Mouse (Mus musculus): ENCODE measurements at regions not wholly inside any gene's neighbourhood (a gene's known extent, or its start where the extent isn't known, plus 50 kb on each side); places are given as distances from the start of the nearest gene placed in this dataset.
A peak's percentile ranks its signal among the peaks of the same experiment; 100 is the strongest.

DNA sequence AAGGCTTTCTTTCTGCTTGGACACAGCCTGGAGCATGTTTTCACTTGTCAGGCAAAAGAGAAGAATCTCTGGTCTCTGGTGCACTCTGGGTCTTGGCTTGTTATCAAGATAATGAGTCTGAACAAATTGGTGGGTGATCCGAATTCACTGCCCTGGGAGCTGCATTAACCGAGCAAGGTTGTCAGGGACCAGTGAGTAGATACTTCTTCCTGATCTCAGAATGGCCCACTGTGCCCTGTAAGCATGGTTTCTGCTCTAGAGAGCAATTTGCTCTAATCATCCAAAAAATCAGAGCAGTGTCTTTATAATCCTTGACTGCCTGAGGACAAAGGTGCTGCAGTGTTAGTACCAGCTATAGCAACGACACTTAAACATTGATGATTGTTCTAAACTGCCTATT lies 97.2 kb upstream of the 1500015O10Rik start:
- no peak for DNase-seq (ENCODE audit: low spot score in 2 of 2)

DNA sequence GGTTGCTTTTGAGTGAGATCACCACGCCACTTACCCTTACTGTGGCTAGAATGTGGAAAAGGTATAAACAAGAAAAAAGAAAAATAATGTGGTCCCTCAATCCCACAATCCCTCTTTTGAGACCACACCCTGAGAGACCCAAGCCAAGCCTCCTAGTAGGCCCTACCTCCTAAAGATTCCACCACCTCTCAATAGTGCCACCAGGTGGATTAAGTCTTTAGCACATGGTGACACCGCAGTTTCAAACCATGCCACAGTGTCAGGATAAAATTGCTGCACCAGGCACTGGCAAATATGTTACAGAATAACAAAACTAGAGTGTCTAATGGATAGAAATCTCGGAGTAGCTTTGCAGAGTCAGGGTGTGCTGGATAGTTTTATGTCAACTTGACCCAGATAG lies 94.7 kb upstream of the 1500015O10Rik start:
- DNase-seq (ENCODE audit: low spot score in 2 of 2) = peak; percentile 1 to 9

DNA sequence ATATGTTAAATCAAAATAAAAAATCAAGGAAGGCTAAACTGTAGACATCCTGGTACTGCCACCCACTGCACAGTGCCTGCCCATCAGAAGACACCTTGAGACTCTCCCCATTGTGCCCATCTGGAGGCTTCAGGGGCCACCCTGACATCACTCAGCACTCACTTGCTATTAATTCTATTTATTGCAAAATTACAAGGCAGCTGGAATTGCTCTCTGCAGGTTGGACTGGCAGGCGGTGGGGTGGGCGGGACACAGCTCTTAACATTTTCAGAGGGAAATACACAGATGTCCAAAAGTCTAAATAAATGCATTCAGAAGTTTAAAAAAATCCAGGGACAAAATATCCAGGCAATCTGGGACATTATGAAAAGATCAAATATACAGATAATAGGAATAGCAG lies 92.4 kb upstream of the 1500015O10Rik start:
- no peak for DNase-seq (ENCODE audit: low spot score in 2 of 2)

DNA sequence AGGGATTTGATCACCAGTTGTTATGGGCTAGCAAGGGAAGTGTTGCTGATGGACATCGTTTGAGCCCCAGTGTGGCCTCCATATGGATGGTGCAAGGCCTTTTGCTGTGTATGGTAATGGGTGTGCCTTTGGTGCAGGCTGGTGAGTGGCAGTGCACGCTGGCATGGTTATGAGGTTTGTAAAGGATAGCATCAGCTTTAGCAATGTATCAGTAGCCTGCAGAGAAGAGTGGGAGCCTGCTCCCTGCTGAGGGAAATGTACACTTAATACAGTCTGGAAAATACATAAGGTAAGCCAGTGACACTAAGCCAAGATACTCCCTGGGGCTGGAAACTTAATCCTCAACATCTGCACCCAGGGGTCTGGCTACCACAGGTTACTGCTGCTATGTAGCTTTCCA lies 58.4 kb upstream of the 1500015O10Rik start:
- no peak for DNase-seq (ENCODE audit: low spot score in 2 of 2)
